Mouse (Mus musculus): Measurements from ENCODE around the gene Ptpn4.

DNA sequence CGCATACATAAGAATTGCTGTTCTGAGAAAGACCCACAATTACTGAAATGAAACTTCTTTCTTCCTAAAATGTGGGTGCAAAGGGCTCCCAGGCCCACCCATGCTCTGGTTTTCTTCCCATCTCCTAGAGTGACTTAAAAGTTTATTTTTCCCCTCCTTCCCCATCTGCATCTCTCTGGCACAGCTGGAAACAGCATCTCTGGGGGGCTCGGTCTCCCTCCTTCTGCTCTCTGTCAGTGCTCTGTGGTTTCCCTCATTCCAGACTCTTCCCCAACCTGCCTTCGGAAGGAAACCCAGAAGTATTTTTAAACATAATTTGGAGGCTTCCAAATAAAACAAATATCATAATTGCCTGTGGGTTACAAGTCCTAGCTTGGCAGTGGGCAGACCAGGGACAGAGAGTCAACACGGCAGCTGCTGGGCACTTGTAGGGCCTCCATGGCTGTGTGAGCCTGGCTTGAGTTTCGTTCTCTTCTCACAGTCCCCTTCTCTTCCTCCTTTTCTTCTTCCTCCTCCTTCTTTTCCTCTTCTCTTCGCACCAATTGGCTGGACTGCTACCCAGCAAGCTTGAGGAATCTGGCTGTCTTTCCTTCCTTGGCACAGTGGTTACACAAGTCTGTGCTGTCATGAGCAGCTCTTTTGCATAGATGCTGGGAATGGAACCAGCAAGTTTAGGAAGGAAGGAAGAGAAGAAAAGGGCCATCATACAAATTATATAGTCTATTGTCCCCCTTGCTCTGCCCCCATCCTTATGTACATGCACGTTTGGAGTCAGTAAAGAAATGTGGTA, 26.3 kb upstream of the Ptpn4 start:
- TF ChIP-seq CTCF (IDR thresholded peaks at IDR 0.05; ENCODE audit: low read depth): no peak
- no peak for TF ChIP-seq EP300 (optimal IDR thresholded peaks at IDR 0.05)
